Mouse (Mus musculus): Measurements from ENCODE around the gene Cript.

DNA sequence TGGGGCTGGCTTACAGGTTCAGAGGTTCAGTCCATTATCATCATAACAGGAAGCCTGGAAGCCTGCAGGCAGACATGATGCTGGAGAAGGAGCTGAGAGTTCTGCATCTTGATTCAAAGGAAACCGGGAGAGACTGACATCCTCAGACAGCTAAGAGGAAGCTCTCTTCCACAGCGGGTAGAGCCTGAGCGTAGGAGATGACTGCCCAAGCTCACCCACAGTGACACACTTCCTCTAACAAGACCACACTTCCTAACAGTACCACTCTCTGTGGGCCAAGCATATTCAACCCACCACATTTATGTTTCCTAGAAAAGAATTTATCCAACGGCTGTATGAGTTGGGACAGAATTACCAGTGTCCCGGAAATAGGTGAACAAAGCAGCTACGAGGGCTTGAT lies 46.9 kb upstream of the Cript start:
- TF ChIP-seq CTCF (IDR thresholded peaks at IDR 0.05; ENCODE audit: control insufficient read depth, insufficient read depth, insufficient read length): no peak
- no peak for TF ChIP-seq MYOG (IDR thresholded peaks at IDR 0.05; ENCODE audit: control insufficient read depth, extremely low read depth, insufficient read length)
- TF ChIP-seq USF1 (IDR thresholded peaks at IDR 0.05; ENCODE audit: low read depth): no peak
